Mouse (Mus musculus) myocyte (in vitro differentiated cells): Measurements from ENCODE around the gene Efcab2.

Experiments
- E2F4 ChIP-seq: IDR thresholded peaks from one replicate; pipeline ENCODE4 v1.6.1; 2011; ENCODE audit warnings: mild to moderate bottlenecking, control low read depth, moderate library complexity; ENCODE audit not compliant: insufficient read depth
- MAX ChIP-seq: IDR thresholded peaks from one replicate; pipeline ENCODE4 v1.6.1; 2011; ENCODE audit warnings: low read depth, mild to moderate bottlenecking, control low read depth
- POLR2A ChIP-seq: IDR thresholded peaks from one replicate; pipeline ENCODE4 v1.6.1; 2011; ENCODE audit warnings: low read depth, mild to moderate bottlenecking, control low read depth, moderate library complexity; ENCODE audit not compliant: insufficient read length
- POLR2AphosphoS2 ChIP-seq: IDR thresholded peaks from one replicate; pipeline ENCODE4 v1.6.1; 2011; ENCODE audit warnings: low read depth, control low read depth; ENCODE audit not compliant: insufficient read length
- TCF12 ChIP-seq: IDR thresholded peaks from one replicate; pipeline ENCODE4 v1.6.1; 2011; ENCODE audit warnings: mild to moderate bottlenecking, control low read depth; ENCODE audit not compliant: poor library complexity, insufficient read depth, severe bottlenecking

- TF ChIP-seq POLR2A (no peak), TCF12 (no peak), MAX (no peak), POLR2AphosphoS2 (no peak), E2F4 (no peak)
These were observed 101.1 kb downstream of the Efcab2 start for GRCm38 (mm10) chr1:178506938-178507337.
